Mouse (Mus musculus) T-helper 1 cell (primary cell): ENCODE measurements around the gene 6030468B19Rik.

Source experiments
- in situ Hi-C: fragments of 300-600 bp; cut with MboI, MseI; formaldehyde crosslinking; loops from one replicate; pipeline ENCODE4 v1.15.1; 2025; ENCODE audit warnings: high pct_unique_total_duplicates

The 6030468B19Rik gene

DNA sequence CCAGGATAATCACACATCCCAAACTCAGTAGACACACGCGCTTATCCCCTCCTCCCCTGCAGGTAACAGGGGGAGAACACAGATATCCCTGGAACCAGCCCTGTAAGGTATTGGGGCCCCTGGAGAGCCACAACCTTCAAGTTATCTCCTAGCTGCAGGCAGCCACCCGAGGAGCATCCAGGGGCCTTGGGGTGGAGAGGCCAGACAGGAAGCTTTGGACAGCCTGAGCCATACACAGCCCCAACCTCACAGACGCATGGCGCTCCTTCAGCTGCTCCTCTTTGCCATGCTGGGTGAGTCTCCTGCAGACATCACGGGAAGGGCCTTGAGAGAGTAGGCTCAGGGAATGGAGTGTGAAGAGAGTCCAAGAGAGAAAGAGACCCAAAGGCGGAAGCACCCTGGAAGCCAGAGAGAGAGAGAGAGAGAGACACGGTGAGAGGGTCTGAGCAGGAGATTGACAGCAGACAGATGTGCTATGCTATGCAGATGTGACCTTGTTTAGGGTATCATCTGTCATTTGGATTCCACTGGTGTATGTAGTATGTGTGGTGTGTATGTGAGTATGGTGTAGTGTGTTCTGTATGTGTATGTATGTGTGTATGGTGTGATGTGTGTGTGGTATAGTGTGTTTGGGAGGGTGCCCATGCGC is at the start of gene 6030468B19Rik:
TSS of gene 6030468B19Rik (plus strand) at position 150 of the 649 bp plus-strand sequence.
- in situ Hi-C loops = no loop called here

DNA sequence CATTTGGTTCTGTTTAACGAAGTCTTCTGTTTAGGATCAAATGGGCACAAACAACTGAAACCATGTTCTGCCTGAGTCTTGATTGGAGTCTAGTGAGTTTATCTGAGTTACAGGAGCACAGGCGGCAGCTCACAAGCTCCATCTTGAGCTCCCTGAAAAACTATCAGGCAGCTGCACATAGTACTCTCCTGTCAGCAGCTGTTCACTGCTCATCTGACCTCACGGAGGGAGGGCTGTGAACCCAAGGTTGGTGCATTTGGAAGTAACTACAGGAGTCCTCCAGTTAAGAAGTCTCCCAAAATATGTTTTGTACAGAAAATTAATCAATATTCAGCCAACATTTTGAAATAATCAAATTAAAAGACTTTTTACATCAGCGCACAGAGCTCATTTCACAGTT is 48.8 kb upstream of the 6030468B19Rik start:
- in situ Hi-C loops = no loop called here

DNA sequence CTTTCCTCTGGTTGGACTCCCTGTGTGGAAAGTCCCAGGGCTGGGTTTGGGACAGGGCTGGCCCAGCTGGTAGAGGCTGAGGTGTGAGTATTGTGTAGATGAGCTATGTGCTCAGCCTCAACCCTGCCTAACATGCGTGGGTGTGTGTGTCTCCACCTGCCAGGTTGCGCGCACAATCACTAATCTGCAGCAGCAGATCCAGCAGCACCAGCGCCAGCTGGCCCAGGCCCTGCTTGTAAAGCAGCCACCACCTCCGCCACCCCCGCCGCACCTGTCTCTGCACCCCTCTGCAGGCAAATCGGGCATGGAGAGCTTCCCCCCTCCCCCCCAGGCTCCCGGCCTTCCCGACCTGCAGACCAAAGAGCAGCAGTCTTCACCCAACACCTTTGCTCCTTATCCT is 48.0 kb upstream of the 6030468B19Rik start:
- in situ Hi-C loops = no loop called here

DNA sequence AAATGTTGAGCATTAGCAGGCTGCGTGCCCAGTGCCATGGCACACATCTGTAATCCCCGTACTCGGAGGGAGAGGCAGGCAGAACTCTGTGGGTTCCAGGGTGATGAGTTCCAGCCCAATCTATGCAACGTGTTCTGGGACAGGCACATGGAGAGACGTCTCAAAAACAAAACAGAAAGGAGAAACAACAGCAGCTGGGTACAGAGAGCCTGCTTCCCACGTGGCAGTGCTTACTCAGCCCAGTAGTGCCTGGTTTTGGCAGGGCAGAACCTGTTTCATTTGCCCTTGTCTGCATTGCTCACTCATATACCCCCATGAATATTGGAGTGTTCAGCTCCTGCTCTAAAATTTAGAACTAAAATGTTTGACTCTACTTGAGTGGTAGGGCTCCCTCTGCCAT is 45.9 kb upstream of the 6030468B19Rik start:
- in situ Hi-C loops = no loop called here

DNA sequence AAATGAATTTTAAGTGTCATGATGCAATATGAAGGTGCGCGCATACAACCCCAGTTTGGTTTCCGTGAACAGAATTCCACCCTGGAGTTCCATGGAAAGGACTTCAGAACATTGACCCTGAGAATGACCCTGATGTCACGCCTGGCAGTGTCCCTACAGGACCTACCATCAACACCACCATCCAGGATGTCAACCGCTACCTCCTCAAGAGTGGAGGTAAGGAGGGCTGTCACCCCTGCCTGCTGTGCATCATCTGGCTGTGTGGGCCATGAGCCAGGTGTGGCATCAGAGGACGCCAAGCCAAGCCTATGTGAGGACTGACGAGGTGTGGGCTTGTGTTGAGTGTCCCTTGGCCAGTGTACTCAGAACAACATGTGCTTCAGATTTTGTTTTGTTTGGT is 41.6 kb upstream of the 6030468B19Rik start:
- in situ Hi-C loops = no loop called here

DNA sequence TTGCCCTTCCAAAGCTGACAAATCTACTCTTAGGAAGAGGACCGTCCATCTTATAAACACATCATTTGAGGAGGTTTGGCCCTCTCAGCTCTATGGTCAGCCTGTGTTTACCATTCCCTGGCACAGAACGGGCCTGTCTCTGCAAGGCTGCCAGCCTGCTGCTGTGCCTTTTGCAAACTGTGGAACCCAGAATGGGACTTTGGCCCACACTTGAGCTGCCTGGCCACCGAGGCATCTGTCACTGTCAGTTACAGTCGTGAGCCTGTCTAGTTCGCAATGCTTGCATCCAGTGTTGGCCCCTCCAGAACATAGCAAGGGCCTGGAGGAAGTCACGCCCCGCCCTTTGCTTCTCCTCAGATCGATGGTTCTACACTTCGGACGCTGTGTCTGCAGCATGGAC is 38.2 kb upstream of the 6030468B19Rik start:
- in situ Hi-C loops = no loop called here

DNA sequence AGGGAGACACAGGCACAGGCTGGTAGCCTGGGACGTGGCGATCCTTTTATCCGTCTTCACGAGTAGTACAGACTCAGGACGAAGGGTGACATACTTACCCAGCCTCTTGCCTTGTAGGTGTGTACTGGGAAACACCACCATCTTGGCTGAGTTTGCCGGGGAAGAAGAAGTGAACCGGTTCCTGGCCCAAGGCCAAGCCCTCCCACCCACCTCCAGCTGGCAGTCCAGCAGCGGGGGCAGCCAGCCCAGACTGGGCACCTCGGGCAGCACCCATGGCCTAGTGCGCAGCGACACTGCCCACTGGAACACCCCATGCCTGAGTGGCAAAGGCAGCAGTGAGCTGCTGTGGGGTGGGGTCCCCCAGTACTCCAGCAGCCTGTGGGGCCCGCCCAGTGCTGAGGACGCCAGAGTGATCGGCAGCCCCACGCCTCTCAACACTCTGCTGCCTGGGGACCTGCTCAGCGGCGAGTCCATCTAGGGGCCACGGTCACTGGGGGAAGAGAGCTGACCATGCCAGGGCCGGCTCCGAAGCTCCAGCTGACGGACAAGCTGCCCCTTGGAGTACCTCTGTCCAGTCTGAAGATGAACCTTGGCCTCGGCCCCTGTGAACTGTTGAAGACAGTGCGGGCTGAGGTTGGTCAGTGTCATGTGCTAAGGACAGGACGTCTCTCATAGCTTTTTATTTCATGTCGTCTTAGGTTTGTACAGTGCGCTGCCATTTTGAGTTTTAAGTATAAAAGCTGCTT is 36.9 kb upstream of the 6030468B19Rik start:
- in situ Hi-C loops = no loop called here

DNA sequence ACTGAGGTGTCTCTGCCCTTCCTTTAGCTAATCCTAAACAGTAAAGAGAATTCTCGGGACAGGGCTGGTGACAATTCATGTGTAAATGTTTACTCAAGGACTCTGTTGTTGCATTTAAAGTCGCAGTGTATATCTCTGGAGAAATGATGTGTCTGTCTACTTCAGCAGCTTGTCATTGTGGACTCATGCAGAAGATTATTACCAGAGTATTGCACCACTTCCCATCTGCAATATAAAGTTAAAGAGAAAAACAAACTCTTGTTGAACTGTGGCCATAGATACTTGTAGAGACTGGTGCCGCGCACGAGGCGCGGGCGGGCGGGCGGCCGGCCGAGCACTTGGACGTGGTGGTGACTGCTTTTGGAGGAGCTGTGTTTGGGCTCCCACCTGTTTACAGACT is 35.7 kb upstream of the 6030468B19Rik start:
- in situ Hi-C loops = no loop called here

DNA sequence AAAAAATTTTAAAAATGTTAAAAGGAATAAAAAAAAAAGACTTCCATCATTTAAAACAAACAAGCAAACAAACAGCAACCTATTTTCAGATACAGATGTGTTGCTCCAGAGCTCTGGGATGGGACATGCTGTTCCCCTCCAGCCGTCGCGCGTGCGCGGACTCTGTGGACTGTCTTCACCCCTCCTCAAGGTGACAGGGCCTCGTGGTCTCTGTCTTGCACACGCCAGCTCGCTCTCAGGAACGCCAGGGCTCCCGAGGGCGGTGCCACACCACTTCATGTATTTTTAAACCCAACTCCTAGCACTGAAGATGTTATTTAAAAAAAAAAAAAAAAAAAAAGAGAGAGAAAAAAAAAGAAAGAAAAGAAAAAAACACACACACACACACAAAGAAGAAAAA is 35.2 kb upstream of the 6030468B19Rik start:
- in situ Hi-C loops = no loop called here

DNA sequence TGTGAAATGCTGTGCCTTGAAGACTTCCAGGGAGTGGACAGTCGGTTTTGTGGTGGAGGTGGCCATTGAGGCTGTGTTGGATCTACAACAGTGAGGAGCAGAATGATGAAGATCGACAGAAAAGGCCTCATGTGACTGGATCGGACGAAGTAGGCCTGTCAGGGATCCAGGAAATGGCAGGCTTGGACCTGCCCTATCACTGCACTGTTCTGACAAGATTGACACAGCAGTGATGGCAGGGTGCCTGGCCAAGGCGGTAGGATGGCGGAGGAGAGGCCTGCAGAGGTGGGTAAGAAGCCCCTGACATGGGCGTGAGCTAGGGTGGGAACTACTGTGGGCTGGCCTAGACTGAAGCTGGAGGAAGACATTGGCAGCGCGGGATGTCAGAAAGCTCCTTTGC is 33.1 kb upstream of the 6030468B19Rik start:
- in situ Hi-C loops = no loop called here

DNA sequence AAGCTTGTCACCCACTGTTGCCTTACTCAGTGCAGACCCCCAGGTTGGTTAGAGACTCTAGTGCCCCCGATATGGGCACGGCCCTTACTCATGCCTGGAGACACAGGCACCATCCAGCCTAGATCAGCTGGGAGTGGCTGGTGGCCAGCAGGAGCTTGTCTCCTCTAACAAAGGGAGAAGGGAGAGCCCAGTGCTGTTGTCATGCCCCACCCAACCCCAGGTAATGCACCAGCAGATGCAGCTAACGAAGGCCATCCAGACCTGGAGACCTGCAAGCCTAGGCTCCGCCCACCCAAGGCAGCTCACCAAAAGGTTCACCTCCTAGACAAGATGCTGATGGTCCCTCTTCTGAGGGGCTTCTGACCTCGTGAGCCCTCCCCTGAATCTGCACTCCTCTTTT is 32.1 kb upstream of the 6030468B19Rik start:
- in situ Hi-C loops = no loop called here

DNA sequence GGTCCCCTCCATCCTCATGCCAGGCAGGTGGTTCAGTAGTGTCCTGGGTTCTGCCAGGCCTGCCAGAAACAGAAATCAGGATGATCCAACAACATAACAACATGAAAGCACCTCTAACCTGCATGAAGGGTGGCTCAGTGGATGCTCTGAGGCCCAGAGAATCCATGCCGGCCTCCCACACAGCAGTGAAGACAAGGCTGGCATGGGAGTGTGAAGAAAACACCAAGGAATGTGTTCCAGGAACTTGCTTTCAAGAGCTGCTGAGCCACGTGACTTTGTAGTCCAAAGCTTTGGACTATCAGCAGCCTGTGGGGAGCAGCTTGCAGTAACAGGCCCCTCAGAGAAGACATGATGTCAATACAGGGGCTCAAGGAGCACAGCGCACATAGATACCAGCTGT is 31.2 kb upstream of the 6030468B19Rik start:
- in situ Hi-C loops = no loop called here

DNA sequence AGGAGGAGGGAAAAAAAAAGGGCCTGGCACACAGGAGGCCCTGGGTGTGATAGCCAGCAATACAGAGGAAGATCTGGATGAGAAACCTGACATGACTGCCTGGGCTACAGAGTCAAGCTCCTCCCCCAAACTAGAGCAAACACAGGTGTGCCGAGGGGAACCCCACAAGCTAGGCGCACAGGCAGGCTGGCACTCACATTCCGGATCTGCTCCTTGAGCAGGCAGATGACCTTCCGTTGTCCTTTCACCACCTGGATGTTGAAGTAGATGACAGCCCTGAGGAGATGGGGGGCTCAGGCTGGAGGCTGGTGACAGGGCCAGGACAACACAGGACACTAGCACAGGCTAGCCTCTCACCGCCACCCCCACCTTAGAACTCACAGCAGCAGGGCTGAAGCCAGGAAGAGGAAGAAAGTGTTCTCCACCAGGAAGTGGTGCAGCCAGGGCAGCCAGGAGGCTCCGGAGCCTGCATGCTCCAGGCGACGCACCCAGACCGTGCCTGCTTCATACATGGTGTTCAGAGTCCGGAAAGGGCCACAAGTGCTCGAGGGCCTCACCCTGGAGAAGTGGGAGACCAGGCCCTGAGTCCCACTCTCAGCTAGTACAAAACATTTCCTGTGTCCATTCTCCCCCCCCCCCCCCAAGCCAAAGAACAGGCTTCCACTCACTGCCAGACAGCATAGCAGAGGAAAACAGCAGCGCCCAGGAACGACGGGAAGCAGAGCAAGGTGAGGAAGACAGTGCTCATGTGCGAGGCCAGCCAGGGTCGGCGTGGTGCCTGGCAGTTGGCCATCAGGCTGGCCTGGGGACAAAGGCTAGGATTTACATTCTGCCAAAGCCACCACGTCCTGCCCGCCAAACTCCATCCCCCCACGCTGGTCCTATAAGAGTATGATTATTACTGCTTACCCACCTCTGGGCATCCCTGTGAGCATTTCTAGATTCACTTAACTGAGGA is 28.5 kb upstream of the 6030468B19Rik start:
- in situ Hi-C loops = no loop called here

DNA sequence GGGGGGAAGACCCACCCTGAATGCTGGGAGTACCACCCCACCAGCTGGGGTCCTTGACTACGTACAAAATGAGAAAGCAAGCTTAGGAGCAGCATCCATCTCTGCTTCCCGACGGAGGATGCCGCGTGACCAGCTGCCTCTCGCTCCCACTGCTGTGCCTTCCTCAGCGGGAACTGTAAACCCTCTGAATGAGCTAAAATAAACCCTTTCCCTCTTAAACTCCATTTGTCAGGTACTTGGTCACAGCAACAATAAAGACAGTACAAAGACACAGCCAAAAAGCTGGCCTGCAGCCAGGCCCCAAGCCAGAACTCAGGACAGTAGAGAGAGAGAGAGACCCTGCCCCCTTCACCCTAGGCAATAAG is 27.8 kb upstream of the 6030468B19Rik start:
- in situ Hi-C loops = no loop called here

DNA sequence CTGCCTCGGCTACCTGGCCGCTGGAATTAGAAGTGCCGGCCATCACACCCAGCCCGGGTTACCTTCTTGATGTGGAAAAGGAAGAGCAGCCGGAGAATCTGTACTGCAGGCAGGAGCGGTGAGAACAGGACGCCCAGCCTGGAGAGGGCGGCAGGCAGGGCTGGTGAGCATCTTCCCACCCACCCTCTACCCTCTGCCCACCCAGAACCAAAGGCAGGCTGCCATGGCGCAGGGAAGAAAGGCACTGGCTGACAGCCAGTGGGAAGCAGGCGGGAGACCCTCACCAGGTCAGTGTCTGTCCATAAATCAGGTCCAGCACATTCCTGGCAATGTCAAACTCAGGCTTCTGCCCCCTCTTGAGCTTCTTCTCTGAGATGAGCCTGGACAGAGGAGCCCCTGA is 27.1 kb upstream of the 6030468B19Rik start:
- in situ Hi-C loops = no loop called here

DNA sequence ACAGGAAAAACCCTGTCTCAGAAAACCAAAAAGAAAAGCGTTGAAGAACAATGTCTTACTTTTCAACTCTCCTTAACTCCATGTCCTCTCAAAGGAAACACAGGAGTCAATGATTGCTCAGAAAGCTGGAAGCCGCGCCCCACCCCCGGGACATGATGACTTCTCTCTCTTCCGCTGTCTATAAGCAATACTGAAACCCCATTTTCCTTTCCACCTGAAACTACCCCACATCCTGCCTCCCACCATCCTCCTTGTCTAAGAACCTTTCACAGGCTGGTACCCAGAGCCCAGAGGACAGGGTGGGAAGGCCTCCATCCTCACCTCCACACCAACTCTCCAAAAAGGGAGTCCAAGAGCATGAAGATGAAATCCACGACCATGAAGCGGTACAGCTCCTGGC is 25.1 kb upstream of the 6030468B19Rik start:
- in situ Hi-C loops = no loop called here

DNA sequence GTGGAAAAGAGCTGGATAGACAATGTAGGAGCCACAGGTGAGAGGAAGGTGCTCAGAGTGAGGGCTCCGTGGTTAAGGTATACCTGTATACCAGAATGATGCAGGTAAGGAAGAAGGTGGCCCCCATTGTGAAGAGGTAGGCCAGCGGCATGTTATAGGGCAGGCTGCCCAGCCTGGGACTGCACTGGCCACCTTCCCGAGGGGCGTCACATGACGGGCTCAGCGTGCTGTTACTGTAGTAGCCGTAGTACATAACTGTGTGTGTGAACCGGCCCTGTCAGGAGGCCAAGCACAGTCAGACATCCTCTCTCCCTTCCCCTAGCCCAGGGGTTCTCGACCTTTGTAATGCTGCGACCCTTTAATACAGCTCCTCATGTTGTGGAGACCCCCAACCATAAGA is 22.5 kb upstream of the 6030468B19Rik start:
- in situ Hi-C loops = no loop called here

DNA sequence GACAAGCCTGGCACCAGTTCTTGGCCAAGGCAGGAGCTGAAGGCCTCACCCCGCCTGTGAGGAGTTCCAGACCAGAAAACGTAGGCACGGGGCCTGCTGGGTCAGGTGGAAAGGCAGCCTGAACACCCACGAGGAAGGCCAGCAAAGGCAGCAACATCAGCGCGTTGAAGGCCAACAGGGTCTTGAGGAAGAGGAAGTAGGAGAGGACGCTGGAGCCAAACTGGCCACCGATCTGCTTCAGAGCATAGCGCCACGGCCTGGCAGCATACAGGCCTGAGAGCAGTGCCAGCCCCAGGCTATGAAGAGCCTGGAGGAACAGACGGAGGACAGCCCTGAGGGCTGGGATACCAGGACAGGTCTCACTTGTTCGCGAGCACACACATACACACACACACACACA is 21.9 kb upstream of the 6030468B19Rik start:
- in situ Hi-C loops = no loop called here

DNA sequence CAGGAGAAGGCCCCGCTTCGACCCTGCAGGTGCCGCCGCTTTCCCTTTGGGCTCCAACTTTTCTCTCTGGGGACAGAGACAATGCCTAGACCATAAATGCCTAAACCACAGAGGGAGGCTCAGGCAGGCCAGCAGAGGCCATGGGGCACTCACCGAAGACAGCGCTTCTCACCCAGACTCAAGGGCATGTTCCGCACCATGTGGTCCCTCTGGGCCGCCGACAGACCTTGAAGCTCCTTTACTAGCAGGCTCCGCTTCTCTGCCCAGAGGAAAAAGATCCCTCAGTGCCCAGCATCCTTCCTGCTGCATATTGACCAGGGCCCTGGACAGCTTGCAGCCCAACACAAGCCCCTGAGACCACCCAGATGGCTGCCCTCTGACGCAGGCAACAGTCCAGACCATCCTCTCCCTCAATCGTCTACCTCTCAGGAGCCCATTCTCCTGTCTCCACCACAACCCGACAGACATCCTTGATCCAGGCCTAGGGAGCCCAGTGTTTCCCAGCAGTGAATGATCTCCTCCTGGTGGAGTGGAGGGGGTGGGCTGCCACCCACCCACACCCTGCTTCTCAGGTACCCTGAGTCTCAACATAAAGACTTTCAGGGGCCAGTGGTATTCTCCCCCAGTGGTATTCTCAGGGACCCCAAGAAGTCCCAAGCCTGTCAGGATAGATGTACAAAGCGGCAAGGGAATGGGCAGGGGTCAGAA is 21.2 kb upstream of the 6030468B19Rik start:
- in situ Hi-C loops = no loop called here

DNA sequence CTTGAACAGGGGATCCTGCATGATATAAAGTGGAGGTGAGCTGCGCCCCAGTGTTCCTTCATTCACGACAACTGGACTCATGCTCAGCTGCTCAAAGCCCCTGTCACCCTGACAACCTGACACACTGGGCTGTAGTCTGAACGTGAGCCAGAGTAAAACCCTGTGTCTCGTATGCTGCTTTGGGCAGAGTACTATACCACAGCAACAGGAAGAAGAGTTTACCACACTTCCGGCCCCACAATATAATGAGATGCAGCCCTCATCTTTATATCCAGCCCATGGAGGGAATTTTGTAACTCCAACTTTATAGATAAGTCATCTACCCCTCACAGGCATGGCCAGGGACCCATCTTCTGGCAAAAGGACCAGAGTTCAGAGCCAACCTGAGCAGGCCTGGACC is 20.3 kb upstream of the 6030468B19Rik start:
- in situ Hi-C loops = no loop called here

DNA sequence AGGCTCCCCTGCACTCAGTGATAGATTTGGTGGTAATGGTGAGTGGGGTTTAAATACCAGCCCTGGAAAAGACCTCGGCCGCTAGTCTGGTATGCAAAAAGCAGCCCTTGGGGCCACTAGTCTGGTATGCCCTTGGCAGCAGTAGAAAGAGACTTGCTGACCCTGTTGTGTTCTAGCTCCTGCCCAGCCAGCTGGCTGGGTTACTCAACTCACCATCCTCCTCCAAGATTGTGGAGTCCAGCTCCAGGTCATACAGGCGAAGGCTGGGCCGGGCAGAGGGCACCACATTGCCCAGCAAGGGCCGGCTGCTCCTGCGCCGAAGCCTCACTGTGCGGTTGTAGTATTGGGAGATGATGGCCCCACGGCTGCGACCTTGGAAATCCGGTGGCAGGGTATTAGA is 19.4 kb upstream of the 6030468B19Rik start:
- in situ Hi-C loops = no loop called here
